ENCODE assay signal across 10 mouse cellular contexts in genomic region chr4:87141590-87142365, GRCm38 (mm10).
DNase-seq lines count a peak whose midpoint lies in the region; ATAC-seq lines count a peak whose summit lies in the region.
"Had no signal": no experiment of that assay in that cellular context is flagged by ENCODE, and none has a peak within 500 bp of the region (broad histone marks: within the 10 kb centered on the region; RNA-seq: fewer than 3 reads in every experiment).

No protein-coding gene starts in this region.

- no peak for ATAC-seq in midbrain, embryonic 14.5 days (ENCODE audit: low FRiP score, low TSS enrichment)
- no peak for ATAC-seq in midbrain, embryonic 11.5 days (ENCODE audit: low FRiP score)
- no peak for ATAC-seq in inflammation-experienced regulatory T-cells, adult 6 months

- 74% methylated on average over 12 of the region's 12 CpGs for WGBS in midbrain, embryonic 14.5 days
- 91% methylated on average over 12 of the region's 12 CpGs for WGBS in midbrain, embryonic 11.5 days

- no peak overlapping the region for H3K4me3 ChIP-seq in midbrain, embryonic 14.5 days (replicated peaks; ENCODE audit: low read depth, low read length)
- H3K4me3 ChIP-seq in midbrain, embryonic 11.5 days (ENCODE audit: low read depth, low read length), result no peak overlapping the region
- H3K4me3 ChIP-seq: embryonic facial prominence, embryonic 15.5 days had no signal

- intact Hi-C loops in gastrocnemius, postnatal 14 days (cut with DNase I; ENCODE audit: low total_unique reads), result no loop called here

- H3K27ac ChIP-seq in midbrain, embryonic 14.5 days (replicated peaks; ENCODE audit: low read depth, low read length), result no peak overlapping the region
- no peak overlapping the region for H3K27ac ChIP-seq in midbrain, embryonic 11.5 days (ENCODE audit: low read depth, low read length)
- H3K27ac ChIP-seq: embryonic facial prominence, embryonic 15.5 days; macrophage had no signal

- H3K27me3 ChIP-seq in midbrain, embryonic 14.5 days (ENCODE audit: control insufficient read depth, insufficient read depth, low read length), result no peaks in the 10 kb centered on the region
- no peaks in the 10 kb centered on the region for H3K27me3 ChIP-seq in midbrain, embryonic 11.5 days (ENCODE audit: control insufficient read depth, insufficient read depth, low read length)
- H3K27me3 ChIP-seq: embryonic facial prominence, embryonic 15.5 days had no signal

- no peak overlapping the region for H3K9ac ChIP-seq in midbrain, embryonic 14.5 days (replicated peaks; ENCODE audit: low read length)
- no peak overlapping the region for H3K9ac ChIP-seq in midbrain, embryonic 11.5 days (ENCODE audit: low read length)
- H3K9ac ChIP-seq: embryonic facial prominence, embryonic 15.5 days had no signal

- H3K4me1 ChIP-seq in midbrain, embryonic 14.5 days (ENCODE audit: control insufficient read depth, insufficient read depth, low read length), result 0 out of 2 replicates have a peak, but pooled peaks cover 2% of the 10 kb centered on the region
- H3K4me1 ChIP-seq in midbrain, embryonic 11.5 days (ENCODE audit: control insufficient read depth, insufficient read depth, low read length), result no peaks in the 10 kb centered on the region

- no peak overlapping the region for H3K4me2 ChIP-seq in midbrain, embryonic 14.5 days (ENCODE audit: low read length)
- no peak overlapping the region for H3K4me2 ChIP-seq in midbrain, embryonic 11.5 days
- H3K4me2 ChIP-seq: embryonic facial prominence, embryonic 15.5 days had no signal

- H3K36me3 ChIP-seq in midbrain, embryonic 14.5 days (ENCODE audit: control insufficient read depth, insufficient read depth, low read length), result no peaks in the 10 kb centered on the region
- H3K36me3 ChIP-seq in midbrain, embryonic 11.5 days (ENCODE audit: control insufficient read depth, insufficient read depth, low read length), result no peaks in the 10 kb centered on the region
- H3K36me3 ChIP-seq: embryonic facial prominence, embryonic 15.5 days had no signal

- DNase-seq in gastrocnemius, postnatal 14 days, result peak; percentile 18
- DNase-seq in gastrocnemius, adult 18-20 months (ENCODE audit: low spot score), result no peak
- peak; percentile 46 for DNase-seq in midbrain, embryonic 14.5 days
- no peak for DNase-seq in midbrain, embryonic 11.5 days (ENCODE audit: low spot score, missing footprints)
- DNase-seq in cerebellum, postnatal 14 days, result peak; percentile 43 to 58
- DNase-seq in retina, postnatal 1 day, result peak; percentile 93
- DNase-seq in frontal cortex, postnatal 10 days (ENCODE audit: low spot score in 2 of 2), result no peak

- H3K9me3 ChIP-seq in midbrain, embryonic 14.5 days (ENCODE audit: control insufficient read depth, low read length), result no peaks in the 10 kb centered on the region
- no peaks in the 10 kb centered on the region for H3K9me3 ChIP-seq in midbrain, embryonic 11.5 days (ENCODE audit: control insufficient read depth, low read length)
- H3K9me3 ChIP-seq: embryonic facial prominence, embryonic 15.5 days had no signal

Comparison
In these comparisons a context has a peak if more than half of its experiments do, and no peak if none do; other contexts are left out.
1. DNase-seq: peak in gastrocnemius, postnatal 14 days (single experiment), midbrain, embryonic 14.5 days (single experiment), cerebellum, postnatal 14 days (2 of 2) and retina, postnatal 1 day (single experiment); none in gastrocnemius, adult 18-20 months (single experiment), midbrain, embryonic 11.5 days (single experiment) and frontal cortex, postnatal 10 days (0 of 2).